Mouse (Mus musculus): Measurements from ENCODE around the gene Cacna1e. TPM values are rescaled to one million over a fixed set of nuclear protein-coding genes. Genes with fewer than 3 reads are reported as not detected.

Cacna1e gene
- total and polyA plus RNA-seq, 3 experiments, result not detected

DNA sequence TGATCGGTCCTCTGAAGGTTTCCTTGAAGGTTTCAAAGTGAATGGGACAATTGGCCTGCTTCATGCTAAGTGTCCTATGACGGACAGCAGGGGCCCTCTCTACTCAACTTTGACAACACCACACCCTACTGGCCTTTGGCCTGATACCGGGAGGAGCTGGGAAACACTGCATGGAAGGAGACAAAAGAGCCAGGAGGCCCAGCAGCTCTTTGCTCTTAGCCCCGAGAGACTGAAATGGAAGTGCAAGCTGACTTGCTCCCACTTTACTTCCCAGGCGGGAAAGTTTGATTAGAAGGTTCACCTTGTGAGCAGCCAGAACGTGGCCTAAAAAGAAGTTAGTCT, 877 bp upstream of the Cacna1e start:
- no peak for DNase-seq (ENCODE audit: low read depth, low spot score)
- Histone ChIP-seq H3K9me3 (replicated peaks; ENCODE audit: insufficient read depth, low read length) (no peaks in the 10 kb centered on the region), H3K36me3 (ENCODE audit: control insufficient read depth in 1 of 2, insufficient read depth in 2 of 2, low read length in 2 of 2) (no peaks in the 10 kb centered on the region), H3K27ac (ENCODE audit: control insufficient read depth, low read depth, low read length) (no peak overlapping the region), H3K4me3 (ENCODE audit: control insufficient read depth in 1 of 2, insufficient read depth in 1 of 2, low read depth in 2 of 2, low read length in 2 of 2) (no peak overlapping the region), H3K27me3 (ENCODE audit: control insufficient read depth in 1 of 2, insufficient read depth in 2 of 2, low read length in 2 of 2) (no peaks in the 10 kb centered on the region), H3K4me1 (ENCODE audit: control insufficient read depth in 1 of 2, insufficient read depth in 2 of 2, low read length in 2 of 2) (no peaks in the 10 kb centered on the region), H3K79me2 (ENCODE audit: control insufficient read depth, insufficient read depth, low read length, poor library complexity) (no peaks in the 10 kb centered on the region), H3K9ac (ENCODE audit: control insufficient read depth, low read depth, low read length, poor library complexity, severe bottlenecking) (no peak overlapping the region)
- no peak for TF ChIP-seq KAT2A (conservative IDR thresholded peaks at IDR 0.05; ENCODE audit: low read depth, low read length)
- TF ChIP-seq POLR2AphosphoS2 (IDR thresholded peaks at IDR 0.05; ENCODE audit: low read length), result no peak

DNA sequence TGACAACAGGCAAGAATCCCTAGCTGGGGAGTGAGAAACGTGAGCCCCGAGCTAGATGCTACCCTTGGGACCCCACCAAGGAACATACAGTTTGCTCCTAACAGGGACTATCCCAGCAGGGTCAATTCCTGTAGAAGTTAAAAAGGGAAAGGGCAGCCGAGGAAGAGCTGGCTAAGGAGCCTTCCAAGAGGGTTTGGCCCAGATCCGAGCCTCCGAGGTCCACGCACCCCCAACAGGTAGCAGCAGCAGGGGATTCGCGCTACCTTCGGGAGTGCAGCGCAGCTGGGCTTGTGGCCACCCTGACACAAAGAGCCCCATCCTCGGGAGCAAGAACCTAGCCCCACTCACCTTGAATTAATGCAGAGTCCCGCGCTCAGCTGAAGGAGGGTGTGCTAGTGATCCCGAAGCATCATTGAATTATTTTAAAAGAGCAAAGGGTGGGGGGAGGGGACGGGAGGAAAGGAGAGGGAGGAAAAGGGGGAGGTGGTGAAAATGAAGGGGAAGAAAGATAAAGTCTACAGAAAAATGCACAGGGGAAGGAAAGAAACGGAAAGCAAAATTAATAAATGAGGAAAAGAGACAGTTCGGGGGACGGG, 607 bp downstream of the Cacna1e start:
- no peaks in the 10 kb centered on the region for H3K27me3 ChIP-seq (ENCODE audit: control insufficient read depth in 1 of 2, insufficient read depth in 2 of 2, low read length in 2 of 2)
- no peak overlapping the region for H3K27ac ChIP-seq (ENCODE audit: control insufficient read depth, low read depth, low read length)
- no peaks in the 10 kb centered on the region for H3K4me1 ChIP-seq (ENCODE audit: control insufficient read depth in 1 of 2, insufficient read depth in 2 of 2, low read length in 2 of 2)
- H3K4me3 ChIP-seq (ENCODE audit: control insufficient read depth in 1 of 2, insufficient read depth in 1 of 2, low read depth in 2 of 2, low read length in 2 of 2), result no peak overlapping the region
- no peaks in the 10 kb centered on the region for H3K36me3 ChIP-seq (ENCODE audit: control insufficient read depth in 1 of 2, insufficient read depth in 2 of 2, low read length in 2 of 2)
- TF ChIP-seq SMC3 (IDR thresholded peaks at IDR 0.05; ENCODE audit: low read depth, low read length), result no peak
- H3K9me3 ChIP-seq (replicated peaks; ENCODE audit: insufficient read depth, low read length), result no peaks in the 10 kb centered on the region
- DNase-seq (ENCODE audit: low read depth, low spot score), result no peak
- no peak overlapping the region for H3K9ac ChIP-seq (ENCODE audit: control insufficient read depth, low read depth, low read length, poor library complexity, severe bottlenecking)
- no peaks in the 10 kb centered on the region for H3K79me2 ChIP-seq (ENCODE audit: control insufficient read depth, insufficient read depth, low read length, poor library complexity)

DNA sequence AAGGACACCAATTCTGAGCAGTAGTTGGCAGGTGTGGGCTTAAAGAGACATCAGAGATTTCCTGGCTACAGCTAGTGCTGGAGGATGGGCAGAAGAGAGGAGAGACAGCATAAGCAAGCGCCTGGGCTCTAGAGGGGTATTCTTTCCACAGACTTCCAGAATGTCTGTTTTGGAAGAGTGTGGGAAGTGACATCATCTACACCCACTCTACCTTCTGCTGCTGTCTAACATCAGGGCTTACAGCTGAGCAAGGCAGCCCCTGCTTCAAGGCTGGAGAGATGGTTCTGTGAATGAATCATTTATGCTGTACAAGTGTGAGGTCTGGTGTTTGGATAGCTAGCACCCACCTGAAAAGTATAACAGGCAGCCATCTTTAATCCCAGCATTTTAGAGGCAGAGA, 18.3 kb downstream of the Cacna1e start:
- no peak overlapping the region for H3K4me3 ChIP-seq (ENCODE audit: control insufficient read depth in 1 of 2, insufficient read depth in 1 of 2, low read depth in 2 of 2, low read length in 2 of 2)
- DNase-seq (ENCODE audit: low read depth, low spot score), result no peak
- no peaks in the 10 kb centered on the region for H3K27me3 ChIP-seq (ENCODE audit: control insufficient read depth in 1 of 2, insufficient read depth in 2 of 2, low read length in 2 of 2)
- no peak overlapping the region for H3K9ac ChIP-seq (ENCODE audit: control insufficient read depth, low read depth, low read length, poor library complexity, severe bottlenecking)
- no peak for TF ChIP-seq GABPA (IDR thresholded peaks at IDR 0.05; ENCODE audit: low read depth, low read length)
- no peak for TF ChIP-seq USF1 (IDR thresholded peaks at IDR 0.05; ENCODE audit: low read depth, low read length)
- no peak for TF ChIP-seq SIN3A (IDR thresholded peaks at IDR 0.05; ENCODE audit: low read length)
- TF ChIP-seq RCOR1 (IDR thresholded peaks at IDR 0.05; ENCODE audit: low read depth, low read length), result no peak
- no peak for TF ChIP-seq ETS1 (IDR thresholded peaks at IDR 0.05; ENCODE audit: low read depth, low read length)
- TF ChIP-seq MAX (IDR thresholded peaks at IDR 0.05; ENCODE audit: low read length), result no peak
- TF ChIP-seq ZMIZ1 (IDR thresholded peaks at IDR 0.05; ENCODE audit: low read depth, low read length), result no peak
- TF ChIP-seq MAZ (IDR thresholded peaks at IDR 0.05; ENCODE audit: low read depth, low read length), result no peak
- no peak for TF ChIP-seq ZKSCAN1 (IDR thresholded peaks at IDR 0.05; ENCODE audit: low read depth, low read length)
- no peak for TF ChIP-seq UBTF (IDR thresholded peaks at IDR 0.05; ENCODE audit: borderline replicate concordance, insufficient read depth, low read depth, low read length)
- TF ChIP-seq TAL1 (IDR thresholded peaks at IDR 0.05; ENCODE audit: low read length), result no peak
- TF ChIP-seq ZC3H11A (IDR thresholded peaks at IDR 0.05; ENCODE audit: low read depth, low read length), result no peak
- TF ChIP-seq KAT2A (conservative IDR thresholded peaks at IDR 0.05; ENCODE audit: low read depth, low read length), result no peak
- TF ChIP-seq CTCF (IDR thresholded peaks at IDR 0.05 in 2 of 3, conservative IDR thresholded peaks at IDR 0.05 in 1 of 3; ENCODE audit: control insufficient read depth in 1 of 3, insufficient read depth in 1 of 3, low read depth in 2 of 3, low read length in 3 of 3, poor library complexity in 1 of 3, severe bottlenecking in 1 of 3), result no peak
- TF ChIP-seq TBP (IDR thresholded peaks at IDR 0.05; ENCODE audit: low read depth, low read length), result no peak
- no peak for TF ChIP-seq TCF12 (IDR thresholded peaks at IDR 0.05; ENCODE audit: low read depth, low read length)
- TF ChIP-seq EP300 (IDR thresholded peaks at IDR 0.05; ENCODE audit: low read depth in 1 of 2, low read length in 2 of 2), result no peak
- no peaks in the 10 kb centered on the region for H3K4me1 ChIP-seq (ENCODE audit: control insufficient read depth in 1 of 2, insufficient read depth in 2 of 2, low read length in 2 of 2)
- no peaks in the 10 kb centered on the region for H3K36me3 ChIP-seq (ENCODE audit: control insufficient read depth in 1 of 2, insufficient read depth in 2 of 2, low read length in 2 of 2)
- H3K27ac ChIP-seq (ENCODE audit: control insufficient read depth, low read depth, low read length), result no peak overlapping the region
- H3K79me2 ChIP-seq (ENCODE audit: control insufficient read depth, insufficient read depth, low read length, poor library complexity), result no peaks in the 10 kb centered on the region
- no peaks in the 10 kb centered on the region for H3K9me3 ChIP-seq (replicated peaks; ENCODE audit: insufficient read depth, low read length)
